Mouse (Mus musculus) kidney, embryonic 14.5 days (tissue): ENCODE data around the gene Scube1. TPM values are rescaled to one million over a fixed set of nuclear protein-coding genes. Genes with fewer than 3 reads are reported as not detected.

Experiments used
- ATAC-seq: fragments of 200-750 bp; cut with Nextera tagmentation; 2 replicates; pipeline ENCODE4 v1.8.0; 2017; ENCODE audit warnings: moderate number of reproducible peaks, mild to moderate bottlenecking, moderate TSS enrichment, moderate library complexity; ENCODE audit not compliant: low FRiP score, low TSS enrichment
- H3K27ac ChIP-seq: fragments of 300-500 bp; sonication (generic); 2 replicates; pipeline ENCODE4 v1.5.1; 2014; ENCODE audit warnings: low read depth, mild to moderate bottlenecking, low read length, moderate library complexity, mixed read lengths
- H3K27me3 ChIP-seq: fragments of 300-500 bp; sonication (generic); 2 replicates; pipeline ENCODE4 v1.6.1; 2014; ENCODE audit warnings: mild to moderate bottlenecking, low read length; ENCODE audit not compliant: control insufficient read depth, insufficient read depth
- H3K36me3 ChIP-seq: fragments of 300-500 bp; sonication (generic); 2 replicates; pipeline ENCODE4 v1.6.1; 2014; ENCODE audit warnings: low read length, mixed read lengths; ENCODE audit not compliant: control insufficient read depth, insufficient read depth
- H3K4me1 ChIP-seq: fragments of 300-500 bp; sonication (generic); 2 replicates; pipeline ENCODE4 v1.6.1; 2014; ENCODE audit warnings: low read length, mixed read lengths; ENCODE audit not compliant: control insufficient read depth, insufficient read depth
- H3K4me2 ChIP-seq: fragments of 300-500 bp; sonication (generic); replicated peaks from 2 replicates; pipeline ENCODE4 v1.6.1; 2014; ENCODE audit warnings: low read depth, mild to moderate bottlenecking, low read length
- H3K4me3 ChIP-seq: fragments of 300-500 bp; sonication (generic); 2 replicates; pipeline ENCODE4 v1.5.1; 2014; ENCODE audit warnings: mild to moderate bottlenecking, low read length
- H3K9ac ChIP-seq: fragments of 300-500 bp; sonication (generic); 2 replicates; pipeline ENCODE4 v1.6.1; 2014; ENCODE audit warnings: low read depth, mild to moderate bottlenecking, low read length, moderate library complexity
- H3K9me3 ChIP-seq: fragments of 300-500 bp; sonication (generic); 2 replicates; pipeline ENCODE4 v1.6.1; 2016; ENCODE audit warnings: low read length; ENCODE audit not compliant: control insufficient read depth
- WGBS: fragments of 180-500 bp; shearing (Covaris S2); extraction: QIAGEN DNeasy Blood & Tissue Kit; methylation state at CpG from one replicate; pipeline ENCODE4 v1.1.7; 2014; 5-methylcytosine and 5-hydroxymethylcytosine counted together
- polyA plus RNA-seq: library from polyadenylated mRNA; unstranded; fragments of >200 nt; fragmentation: Nextera tagmentation; extraction: Ambion mirVana; gene quantifications from 2 replicates; pipeline ENCODE4 v1.2.1, GENCODE M21; 2014

Gene Scube1
- polyA plus RNA-seq, 1 experiment from 2014 or later, result 7.4 TPM

- Histone ChIP-seq H3K27me3 (no peaks in the 10 kb centered on the region), H3K4me2 (no peak overlapping the region), H3K4me1 (no peaks in the 10 kb centered on the region), H3K4me3 (no peak overlapping the region), H3K9me3 (no peaks in the 10 kb centered on the region), H3K36me3 (peaks cover 55% of the 10 kb centered on the region), H3K9ac (no peak overlapping the region), H3K27ac (no peak overlapping the region)
- WGBS, result 94% methylated on average over 8 of the region's 8 CpGs
- ATAC-seq, result no peak
Measured at GRCm38 (mm10) chr15:83575543-83575942, 149.3 kb downstream of the Scube1 start.

DNA sequence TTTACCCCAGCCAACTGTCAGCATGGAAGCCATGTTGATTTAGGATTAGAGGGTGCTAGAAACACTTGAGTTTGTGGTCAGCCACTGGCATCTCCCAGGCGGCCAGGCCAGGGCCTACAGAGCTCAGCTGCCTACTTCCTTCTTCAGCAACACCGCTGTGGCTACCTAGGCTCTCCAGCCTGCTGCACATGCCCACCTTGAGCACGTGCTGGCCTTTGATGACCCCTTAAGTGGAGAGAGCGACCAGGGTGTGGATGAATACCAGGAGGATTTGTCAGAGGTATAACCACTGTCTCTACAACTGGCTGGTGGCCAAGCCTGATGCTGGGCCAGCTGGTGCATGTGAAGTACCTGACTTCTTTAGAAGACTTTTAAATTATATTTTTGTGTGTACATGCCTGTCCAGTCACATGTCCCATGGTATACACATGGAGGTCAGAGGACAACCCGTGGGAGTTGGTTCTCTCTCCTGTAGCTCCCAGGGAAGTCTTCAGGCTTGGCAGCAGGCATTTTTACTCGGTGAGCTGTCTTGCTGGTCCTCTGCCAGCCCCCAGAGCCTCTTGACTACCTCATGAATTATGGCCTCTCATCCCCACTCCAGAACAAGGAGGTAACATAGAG, 150.0 kb downstream of the Scube1 start:
- no peaks in the 10 kb centered on the region for H3K9me3 ChIP-seq
- no peaks in the 10 kb centered on the region for H3K4me1 ChIP-seq
- H3K4me2 ChIP-seq, result no peak overlapping the region
- no peak for ATAC-seq
- WGBS, result 80% methylated on average over 6 of the region's 6 CpGs
- H3K4me3 ChIP-seq, result no peak overlapping the region
- peaks cover 48% of the 10 kb centered on the region for H3K36me3 ChIP-seq
- no peak overlapping the region for H3K9ac ChIP-seq
- H3K27me3 ChIP-seq, result no peaks in the 10 kb centered on the region
- H3K27ac ChIP-seq, result no peak overlapping the region

GRCm38 (mm10) chr15:83573606-83574005, 151.2 kb downstream of the Scube1 start:
- peaks cover 39% of the 10 kb centered on the region for H3K36me3 ChIP-seq
- no peak overlapping the region for H3K27ac ChIP-seq
- 95% methylated on average over 12 of the region's 12 CpGs for whole genome bisulfite sequencing
- no peaks in the 10 kb centered on the region for H3K4me1 ChIP-seq
- H3K9me3 ChIP-seq, result no peaks in the 10 kb centered on the region
- no peak overlapping the region for H3K4me3 ChIP-seq
- no peaks in the 10 kb centered on the region for H3K27me3 ChIP-seq
- no peak for ATAC-seq
- no peak overlapping the region for H3K9ac ChIP-seq
- no peak overlapping the region for H3K4me2 ChIP-seq

DNA sequence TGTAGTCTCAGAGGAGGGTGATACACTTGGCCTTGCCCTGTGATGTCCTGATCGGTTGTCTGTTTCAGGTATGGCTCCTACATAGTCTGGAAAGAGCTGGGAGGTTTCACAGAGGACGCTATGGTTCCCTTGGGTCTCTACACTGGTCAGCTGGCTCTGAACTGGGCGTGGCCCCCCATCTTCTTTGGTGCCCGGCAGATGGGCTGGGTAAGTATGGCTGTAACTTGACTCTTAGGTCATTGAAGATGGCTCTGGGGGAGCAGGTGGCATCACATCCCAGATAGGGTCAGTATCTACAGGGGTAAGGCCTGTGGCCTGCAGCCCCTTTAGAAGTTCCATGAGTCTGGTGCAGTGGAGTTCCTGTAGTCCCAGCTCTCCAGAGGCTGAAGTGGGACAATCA, 152.7 kb downstream of the Scube1 start:
- no peak overlapping the region for H3K4me3 ChIP-seq
- 71% methylated on average over 4 of the region's 4 CpGs for WGBS
- ATAC-seq, result peak; percentile 21; the same call in 1 of the 2 replicates
- H3K9ac ChIP-seq, result no peak overlapping the region
- H3K27ac ChIP-seq, result no peak overlapping the region
- H3K9me3 ChIP-seq, result no peaks in the 10 kb centered on the region
- H3K4me1 ChIP-seq, result no peaks in the 10 kb centered on the region
- peaks cover 24% of the 10 kb centered on the region for H3K36me3 ChIP-seq
- H3K27me3 ChIP-seq, result no peaks in the 10 kb centered on the region
- H3K4me2 ChIP-seq, result no peak overlapping the region

- no peak overlapping the region for H3K4me2 ChIP-seq
- no peak overlapping the region for H3K4me3 ChIP-seq
- H3K27ac ChIP-seq, result no peak overlapping the region
- no peak for ATAC-seq
- no peaks in the 10 kb centered on the region for H3K9me3 ChIP-seq
- H3K27me3 ChIP-seq, result no peaks in the 10 kb centered on the region
- no peaks in the 10 kb centered on the region for H3K4me1 ChIP-seq
- no peak overlapping the region for H3K9ac ChIP-seq
- peaks cover 19% of the 10 kb centered on the region for H3K36me3 ChIP-seq
- WGBS, result 85% methylated on average over 5 of the region's 5 CpGs
Measured at GRCm38 (mm10) chr15:83571636-83572035, 153.2 kb downstream of the Scube1 start.

DNA sequence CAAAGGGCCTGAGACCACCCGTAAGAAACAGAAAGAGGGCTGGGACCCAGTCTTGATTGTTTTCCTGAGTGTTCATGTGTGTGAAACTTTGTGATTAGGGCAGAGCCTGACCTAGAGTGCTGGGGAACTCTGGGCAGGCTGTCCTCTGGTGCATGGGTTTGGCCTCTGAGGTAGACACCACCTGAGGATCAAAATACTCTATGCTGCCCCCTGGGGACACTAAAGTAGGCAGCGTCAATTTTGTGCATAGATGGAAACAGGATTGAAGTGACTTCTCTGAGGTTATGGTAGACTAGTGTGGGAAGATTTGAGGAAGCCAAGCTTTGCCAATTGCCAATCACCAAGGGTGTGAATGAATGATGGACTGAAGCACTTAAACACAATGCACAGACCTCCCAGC, 154.2 kb downstream of the Scube1 start:
- WGBS, result 55% methylated on average over 2 of the region's 2 CpGs
- Histone ChIP-seq H3K27ac (no peak overlapping the region), H3K4me3 (no peak overlapping the region), H3K36me3 (peaks cover 9% of the 10 kb centered on the region), H3K27me3 (no peaks in the 10 kb centered on the region), H3K4me2 (no peak overlapping the region), H3K9ac (no peak overlapping the region), H3K4me1 (no peaks in the 10 kb centered on the region), H3K9me3 (no peaks in the 10 kb centered on the region)
- ATAC-seq, result no peak

- Histone ChIP-seq H3K4me2 (no peak overlapping the region), H3K4me3 (no peak overlapping the region), H3K27ac (no peak overlapping the region), H3K36me3 (0 out of 2 replicates have a peak, but pooled peaks cover under 1% of the 10 kb centered on the region), H3K4me1 (no peaks in the 10 kb centered on the region), H3K27me3 (no peaks in the 10 kb centered on the region), H3K9me3 (no peaks in the 10 kb centered on the region), H3K9ac (no peak overlapping the region)
- 60% methylated on average over 11 of the region's 11 CpGs for WGBS
- no peak for ATAC-seq
Measured at GRCm38 (mm10) chr15:83569682-83570081, 155.1 kb downstream of the Scube1 start.

DNA sequence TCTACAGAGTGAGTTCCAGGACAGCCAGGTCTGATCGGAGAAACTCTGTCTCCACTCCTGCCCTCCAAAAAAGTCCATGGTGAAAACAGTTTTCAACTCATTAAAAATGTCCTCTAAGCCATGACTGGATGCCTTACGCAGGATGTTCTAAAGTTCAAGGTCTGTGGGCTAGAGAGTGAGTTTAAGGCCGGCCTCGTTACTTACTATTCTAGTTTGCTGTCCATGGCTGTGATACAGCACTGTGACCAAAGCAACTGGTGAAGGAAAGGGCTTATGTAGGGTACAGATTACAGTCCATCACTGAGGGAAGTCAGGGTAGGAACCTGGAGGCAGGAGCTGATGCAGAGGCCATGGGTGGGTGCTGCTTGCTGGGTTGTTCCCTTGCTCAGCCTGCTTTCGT, 156.3 kb downstream of the Scube1 start:
- H3K27me3 ChIP-seq, result no peaks in the 10 kb centered on the region
- H3K9me3 ChIP-seq, result no peaks in the 10 kb centered on the region
- H3K27ac ChIP-seq, result no peak overlapping the region
- no peak for ATAC-seq
- 90% methylated on average over 5 of the region's 5 CpGs for WGBS
- H3K4me2 ChIP-seq, result no peak overlapping the region
- H3K36me3 ChIP-seq, result no peaks in the 10 kb centered on the region
- no peaks in the 10 kb centered on the region for H3K4me1 ChIP-seq
- H3K4me3 ChIP-seq, result no peak overlapping the region
- no peak overlapping the region for H3K9ac ChIP-seq

GRCm38 (mm10) chr15:83567728-83568127, 157.1 kb downstream of the Scube1 start:
- H3K9ac ChIP-seq, result no peak overlapping the region
- no peaks in the 10 kb centered on the region for H3K4me1 ChIP-seq
- no peak overlapping the region for H3K27ac ChIP-seq
- no peaks in the 10 kb centered on the region for H3K36me3 ChIP-seq
- no peaks in the 10 kb centered on the region for H3K9me3 ChIP-seq
- ATAC-seq, result no peak
- no peaks in the 10 kb centered on the region for H3K27me3 ChIP-seq
- WGBS, result 90% methylated on average over 3 of the region's 3 CpGs
- H3K4me3 ChIP-seq, result no peak overlapping the region
- H3K4me2 ChIP-seq, result no peak overlapping the region
